Mouse (Mus musculus) limb, embryonic 13.5 days (tissue): ENCODE measurements around the gene Fam69a. TPM values are rescaled to one million over a fixed set of nuclear protein-coding genes. Genes with fewer than 3 reads are reported as not detected.
"Not testable (repeated sequence)": the region's sequence is repeated elsewhere in the genome, so short reads cannot be mapped to it uniquely, and the experiment has no call there.

Experiments used
- ATAC-seq: fragments of 200-750 bp; cut with Nextera tagmentation; 2 replicates; pipeline ENCODE4 v1.8.0; 2017; ENCODE audit warnings: low read depth, moderate number of reproducible peaks, moderate TSS enrichment; ENCODE audit not compliant: low FRiP score
- H3K27ac ChIP-seq: fragments of 300-500 bp; sonication (generic); 2 replicates; pipeline ENCODE4 v1.5.1; 2015; ENCODE audit warnings: inconsistent platforms, mild to moderate bottlenecking, moderate library complexity
- H3K27me3 ChIP-seq: fragments of 300-500 bp; sonication (generic); 2 replicates; pipeline ENCODE4 v1.6.1; 2015; ENCODE audit warnings: mild to moderate bottlenecking, inconsistent platforms
- H3K36me3 ChIP-seq: fragments of 300-500 bp; sonication (generic); 2 replicates; pipeline ENCODE4 v1.6.1; 2015; ENCODE audit warnings: inconsistent platforms, mild to moderate bottlenecking, moderate library complexity
- H3K4me1 ChIP-seq: fragments of 300-500 bp; sonication (generic); 2 replicates; pipeline ENCODE4 v1.6.1; 2015; ENCODE audit warnings: inconsistent platforms
- H3K4me2 ChIP-seq: fragments of 300-500 bp; sonication (generic); replicated peaks from 2 replicates; pipeline ENCODE4 v1.6.1; 2015; ENCODE audit warnings: inconsistent platforms, mild to moderate bottlenecking, moderate library complexity
- H3K4me3 ChIP-seq: fragments of 300-500 bp; sonication (generic); 2 replicates; pipeline ENCODE4 v1.5.1; 2015; ENCODE audit warnings: moderate library complexity, mild to moderate bottlenecking, inconsistent platforms
- H3K9ac ChIP-seq: fragments of 300-500 bp; sonication (generic); 2 replicates; pipeline ENCODE4 v1.6.1; 2015; ENCODE audit warnings: mild to moderate bottlenecking, inconsistent platforms
- H3K9me3 ChIP-seq: fragments of 300-500 bp; sonication (generic); 2 replicates; pipeline ENCODE4 v1.6.1; 2016; ENCODE audit warnings: inconsistent platforms
- WGBS: fragments of 180-500 bp; shearing (Covaris S2); methylation state at CpG from one replicate; pipeline ENCODE4 v1.1.7; 2015; 5-methylcytosine and 5-hydroxymethylcytosine counted together
- polyA plus RNA-seq: library from polyadenylated mRNA; unstranded; fragments of >200 nt; fragmentation: Nextera tagmentation; extraction: Ambion mirVana; gene quantifications from 2 replicates; pipeline ENCODE4 v1.2.1, GENCODE M21; 2015

Fam69a gene
- polyA plus RNA-seq, 1 experiment from 2014 or later, result 31.7 TPM

GRCm38 (mm10) chr5:107938483-107938882, 48.4 kb downstream of the Fam69a start:
- H3K4me1 ChIP-seq, H3K4me2 ChIP-seq, H3K9me3 ChIP-seq, H3K9ac ChIP-seq, H3K36me3 ChIP-seq, H3K27ac ChIP-seq, ATAC-seq, H3K27me3 ChIP-seq, H3K4me3 ChIP-seq: not testable (repeated sequence)
- 75% methylated on average over 1 of the region's 1 CpGs for WGBS

DNA sequence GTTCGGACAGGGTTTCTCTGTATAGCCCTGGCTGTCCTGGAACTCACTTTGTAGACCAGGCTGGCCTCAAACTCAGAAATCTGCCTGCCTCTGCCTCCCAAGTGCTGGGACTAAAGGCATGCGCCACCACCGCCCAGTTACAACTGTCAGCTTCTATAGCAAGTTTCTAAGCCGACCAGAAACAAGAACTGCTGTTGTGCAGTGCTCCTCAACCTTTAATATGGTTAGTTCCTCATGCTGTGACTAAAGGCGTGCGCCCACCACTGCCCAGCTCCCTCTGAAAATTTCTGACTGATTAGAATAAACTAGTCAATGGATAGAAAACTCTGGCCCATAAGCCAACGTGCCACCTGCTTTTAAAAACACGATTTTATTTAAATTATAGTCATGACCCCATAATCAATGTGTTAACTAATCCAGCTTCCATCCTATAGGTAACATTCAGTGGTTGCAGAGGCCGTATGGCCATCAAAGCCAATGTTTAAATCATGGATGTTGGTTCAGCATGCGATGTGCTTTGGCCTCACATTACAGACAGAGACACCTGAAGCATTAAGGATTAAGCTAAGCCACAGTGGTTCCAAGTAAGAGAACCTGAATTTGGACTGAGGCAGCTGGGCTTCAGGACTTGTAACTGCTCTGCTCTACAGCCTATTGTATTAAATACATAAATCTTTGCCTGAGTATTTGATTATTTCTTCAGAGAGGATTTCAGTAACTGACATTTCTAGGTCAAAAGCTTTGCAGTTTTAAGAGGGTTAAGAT, 50.1 kb downstream of the Fam69a start:
- no peak overlapping the region for H3K9ac ChIP-seq
- ATAC-seq, result no peak
- H3K4me1 ChIP-seq, result peaks cover 14% of the 10 kb centered on the region
- no peak overlapping the region for H3K27ac ChIP-seq
- no peaks in the 10 kb centered on the region for H3K27me3 ChIP-seq
- no peaks in the 10 kb centered on the region for H3K36me3 ChIP-seq
- no peak overlapping the region for H3K4me3 ChIP-seq
- H3K9me3 ChIP-seq, result no peaks in the 10 kb centered on the region
- no peak overlapping the region for H3K4me2 ChIP-seq
- WGBS, result 86% methylated on average over 10 of the region's 10 CpGs

GRCm38 (mm10) chr5:107934770-107935543, 51.9 kb downstream of the Fam69a start:
- peaks cover 14% of the 10 kb centered on the region for H3K4me1 ChIP-seq
- no peak overlapping the region for H3K27ac ChIP-seq
- H3K9ac ChIP-seq, result no peak overlapping the region
- H3K9me3 ChIP-seq, result no peaks in the 10 kb centered on the region
- no peak overlapping the region for H3K4me3 ChIP-seq
- no peaks in the 10 kb centered on the region for H3K27me3 ChIP-seq
- WGBS, result 86% methylated on average over 10 of the region's 10 CpGs
- H3K4me2 ChIP-seq, result no peak overlapping the region
- no peak for ATAC-seq
- no peaks in the 10 kb centered on the region for H3K36me3 ChIP-seq

DNA sequence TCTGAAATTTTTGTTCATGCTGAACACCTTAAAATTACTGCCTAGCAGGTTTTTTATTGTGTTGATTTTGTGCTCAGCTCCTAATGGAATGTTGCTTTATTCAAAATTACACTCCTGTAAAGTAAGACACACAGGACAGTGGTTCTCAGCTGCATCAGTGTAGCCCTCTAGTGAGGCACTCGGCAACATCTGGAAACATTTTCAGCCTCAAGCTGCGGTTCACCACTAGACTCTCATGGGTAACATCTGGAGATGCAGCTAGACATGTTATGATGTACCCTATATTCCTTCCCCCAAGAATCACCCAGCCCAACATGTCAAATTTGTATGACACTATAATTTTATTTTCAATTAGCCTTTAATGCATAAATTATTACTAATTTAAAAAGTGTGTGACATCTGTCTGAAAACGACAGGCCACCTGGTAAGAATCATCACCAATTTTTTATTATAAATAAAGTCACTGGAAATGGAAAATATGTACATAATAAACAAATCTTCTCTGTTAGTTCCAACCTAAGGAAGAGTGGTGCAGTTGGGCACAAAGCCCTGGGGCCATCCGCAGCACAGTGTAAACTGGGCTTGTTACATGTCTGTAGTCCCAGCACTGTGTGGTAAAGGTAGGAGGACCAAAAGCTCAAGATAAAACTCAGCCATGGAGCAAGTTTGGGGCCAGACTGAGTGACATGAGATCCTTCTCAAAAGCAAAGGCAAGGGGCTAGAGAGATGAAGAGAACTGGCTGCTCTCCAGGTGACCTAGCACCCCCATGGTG, 53.5 kb downstream of the Fam69a start:
- H3K27ac ChIP-seq, result no peak overlapping the region
- WGBS, result 49% methylated on average over 4 of the region's 4 CpGs
- H3K27me3 ChIP-seq, result no peaks in the 10 kb centered on the region
- no peak overlapping the region for H3K4me2 ChIP-seq
- no peak overlapping the region for H3K4me3 ChIP-seq
- H3K9me3 ChIP-seq, result no peaks in the 10 kb centered on the region
- no peaks in the 10 kb centered on the region for H3K36me3 ChIP-seq
- no peak overlapping the region for H3K9ac ChIP-seq
- peaks cover 14% of the 10 kb centered on the region for H3K4me1 ChIP-seq
- no peak for ATAC-seq

DNA sequence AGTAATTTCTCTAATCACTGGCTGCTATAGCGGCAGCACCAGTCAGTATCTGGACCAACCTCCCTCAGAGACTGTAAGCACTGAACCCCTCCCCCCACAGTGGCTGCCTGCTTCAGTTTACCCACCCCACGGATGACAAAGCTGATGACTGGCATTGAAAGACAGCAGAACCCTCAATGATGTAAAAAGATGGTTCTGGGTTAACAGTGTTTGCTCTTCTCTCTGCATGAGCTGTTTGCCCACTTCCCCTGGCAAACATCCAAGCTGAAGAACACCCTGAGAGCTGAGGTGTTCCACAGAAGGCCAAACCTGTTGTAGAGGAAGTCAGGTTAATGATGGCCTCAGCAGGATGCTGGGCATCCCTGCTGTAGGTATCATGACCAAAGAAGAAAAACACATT, 54.3 kb downstream of the Fam69a start:
- Histone ChIP-seq H3K27me3 (no peaks in the 10 kb centered on the region), H3K9ac (no peak overlapping the region), H3K27ac (no peak overlapping the region), H3K4me2 (no peak overlapping the region), H3K4me3 (no peak overlapping the region), H3K4me1 (peaks cover 14% of the 10 kb centered on the region), H3K36me3 (no peaks in the 10 kb centered on the region), H3K9me3 (no peaks in the 10 kb centered on the region)
- 40% methylated on average over 2 of the region's 2 CpGs for WGBS
- no peak for ATAC-seq

- Histone ChIP-seq H3K4me1 (peaks cover 2% of the 10 kb centered on the region; the same call in 1 of the 2 replicates), H3K27ac (no peak overlapping the region), H3K4me3 (no peak overlapping the region), H3K36me3 (no peaks in the 10 kb centered on the region), H3K27me3 (no peaks in the 10 kb centered on the region), H3K9me3 (no peaks in the 10 kb centered on the region), H3K4me2 (no peak overlapping the region), H3K9ac (no peak overlapping the region)
- WGBS, result 76% methylated on average over 11 of the region's 11 CpGs
- ATAC-seq, result no peak
Observed at GRCm38 (mm10) chr5:107926550-107927249, 60.2 kb downstream of the Fam69a start.

DNA sequence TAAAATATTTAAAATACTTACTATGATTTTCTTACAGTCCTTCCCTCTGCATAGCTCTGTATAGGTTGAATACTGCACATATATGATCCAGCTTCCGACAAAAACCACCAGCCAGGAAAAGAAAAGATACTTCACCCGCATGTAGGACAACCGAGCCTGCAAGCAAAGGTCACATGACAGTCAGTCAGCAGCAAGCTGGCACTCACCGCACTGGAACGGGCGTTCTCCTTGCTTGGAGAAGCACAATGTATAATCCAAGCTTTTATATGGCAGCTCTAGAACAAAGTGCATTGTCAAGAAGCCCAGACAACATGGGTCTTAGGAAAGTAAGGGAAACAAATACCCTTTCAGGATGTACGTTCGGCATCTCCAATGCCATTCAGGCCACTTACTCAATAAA, 62.3 kb downstream of the Fam69a start:
- Histone ChIP-seq H3K9me3 (no peaks in the 10 kb centered on the region), H3K9ac (no peak overlapping the region), H3K4me1 (peaks cover 4% of the 10 kb centered on the region; the same call in 1 of the 2 replicates), H3K27ac (no peak overlapping the region), H3K4me3 (no peak overlapping the region), H3K4me2 (no peak overlapping the region), H3K27me3 (no peaks in the 10 kb centered on the region), H3K36me3 (no peaks in the 10 kb centered on the region)
- 86% methylated on average over 8 of the region's 8 CpGs for WGBS
- ATAC-seq, result no peak

DNA sequence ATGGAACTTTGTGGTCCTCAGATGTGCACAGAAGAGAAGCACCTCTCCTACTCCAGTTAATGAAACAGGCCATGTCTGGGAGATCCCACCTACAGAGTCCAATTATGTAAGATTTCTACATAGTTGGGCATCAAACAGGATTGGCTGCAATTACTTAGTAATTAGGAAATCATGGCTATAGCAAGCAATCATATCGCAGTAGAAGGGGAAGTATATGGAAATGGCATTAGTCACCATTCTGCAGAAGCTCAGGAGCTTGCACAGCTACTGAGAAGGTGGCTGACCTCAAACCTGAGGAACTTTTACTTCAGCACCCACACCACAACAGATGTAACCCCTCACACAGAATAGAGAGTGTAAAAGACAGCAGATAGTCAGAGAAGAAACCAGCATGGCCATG, 64.0 kb downstream of the Fam69a start:
- no peaks in the 10 kb centered on the region for H3K9me3 ChIP-seq
- H3K4me1 ChIP-seq, result peaks cover 4% of the 10 kb centered on the region; the same call in 1 of the 2 replicates
- 67% methylated on average over 1 of the region's 1 CpGs for WGBS
- no peaks in the 10 kb centered on the region for H3K27me3 ChIP-seq
- H3K4me3 ChIP-seq, result no peak overlapping the region
- ATAC-seq, result no peak
- no peak overlapping the region for H3K27ac ChIP-seq
- no peak overlapping the region for H3K4me2 ChIP-seq
- H3K9ac ChIP-seq, result no peak overlapping the region
- H3K36me3 ChIP-seq, result no peaks in the 10 kb centered on the region

DNA sequence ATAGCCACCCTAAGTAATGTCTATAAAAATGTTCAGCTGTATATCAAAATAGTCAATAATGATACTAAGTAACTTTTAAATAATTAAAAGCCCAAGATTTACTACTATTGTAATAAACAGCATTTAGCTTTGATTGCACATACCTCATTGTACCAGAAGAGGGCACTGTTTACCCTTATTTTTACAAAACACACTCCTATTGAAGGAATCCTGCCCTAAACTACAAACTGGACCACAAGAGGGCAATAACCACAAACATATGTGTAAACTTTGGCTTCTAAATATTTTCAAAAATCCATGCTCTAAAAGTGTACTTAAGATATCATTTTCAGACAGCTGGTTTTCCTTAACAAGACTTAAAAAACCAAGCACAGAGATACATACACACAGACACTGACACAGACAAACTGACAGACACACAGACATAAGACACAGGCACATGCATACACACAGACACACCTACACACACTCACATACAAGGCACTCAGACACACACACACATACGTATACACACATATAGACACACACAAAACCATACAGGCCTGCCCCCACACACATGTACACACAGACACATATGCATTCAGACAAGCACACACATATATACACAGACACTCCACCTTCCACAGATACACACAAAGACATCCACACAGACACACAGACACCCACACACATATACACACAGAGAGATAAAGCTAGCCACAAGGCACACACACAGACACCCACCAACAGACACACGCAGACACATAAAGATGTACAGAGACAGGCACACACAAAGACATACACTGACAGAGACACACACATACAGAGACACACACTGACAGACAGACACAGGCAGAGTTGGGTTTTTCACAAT, 65.3 kb downstream of the Fam69a start:
- Histone ChIP-seq H3K9ac (no peak overlapping the region), H3K9me3 (no peaks in the 10 kb centered on the region), H3K27ac (no peak overlapping the region), H3K4me2 (no peak overlapping the region), H3K4me3 (no peak overlapping the region), H3K36me3 (no peaks in the 10 kb centered on the region), H3K4me1 (peaks cover 4% of the 10 kb centered on the region; the same call in 1 of the 2 replicates), H3K27me3 (no peaks in the 10 kb centered on the region)
- WGBS, result 84% methylated on average over 2 of the region's 2 CpGs
- peak; percentile 57; the same call in 1 of the 2 replicates for ATAC-seq

DNA sequence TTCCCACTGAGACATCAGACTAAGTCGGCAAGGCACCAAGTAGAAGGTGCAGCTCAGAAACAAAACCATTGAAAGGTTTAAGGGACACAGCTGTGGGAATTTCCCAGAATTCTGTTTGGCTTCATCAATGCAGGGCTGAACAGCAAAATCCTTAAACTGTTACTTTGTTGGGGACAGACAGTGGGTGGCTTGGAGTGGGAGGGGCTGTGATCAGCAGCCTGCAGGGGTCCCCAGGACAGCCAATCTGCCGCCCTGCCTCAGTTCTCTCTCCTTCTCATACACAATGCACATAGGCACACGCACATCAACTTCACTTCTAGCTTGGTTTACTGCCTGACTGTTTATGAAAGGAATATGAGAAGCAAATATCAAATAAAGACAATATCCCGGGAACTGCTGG, 71.6 kb downstream of the Fam69a start:
- no peak overlapping the region for H3K9ac ChIP-seq
- no peaks in the 10 kb centered on the region for H3K27me3 ChIP-seq
- peaks cover 3% of the 10 kb centered on the region for H3K36me3 ChIP-seq
- H3K4me2 ChIP-seq, result no peak overlapping the region
- no peak overlapping the region for H3K4me3 ChIP-seq
- H3K4me1 ChIP-seq, result no peaks in the 10 kb centered on the region
- H3K27ac ChIP-seq, result no peak overlapping the region
- no peaks in the 10 kb centered on the region for H3K9me3 ChIP-seq
- no peak for ATAC-seq
- WGBS, result 47% methylated on average over 4 of the region's 4 CpGs

- WGBS, result 92% methylated on average over 5 of the region's 5 CpGs
- Histone ChIP-seq H3K4me1 (no peaks in the 10 kb centered on the region), H3K4me2 (no peak overlapping the region), H3K4me3 (no peak overlapping the region), H3K36me3 (peaks cover 46% of the 10 kb centered on the region), H3K27ac (no peak overlapping the region), H3K9ac (no peak overlapping the region), H3K27me3 (no peaks in the 10 kb centered on the region), H3K9me3 (no peaks in the 10 kb centered on the region)
- no peak for ATAC-seq
Observed at GRCm38 (mm10) chr5:107911012-107911411, 75.9 kb downstream of the Fam69a start.
